Mouse (Mus musculus): Measurements from ENCODE around the gene Zfp146.

DNA sequence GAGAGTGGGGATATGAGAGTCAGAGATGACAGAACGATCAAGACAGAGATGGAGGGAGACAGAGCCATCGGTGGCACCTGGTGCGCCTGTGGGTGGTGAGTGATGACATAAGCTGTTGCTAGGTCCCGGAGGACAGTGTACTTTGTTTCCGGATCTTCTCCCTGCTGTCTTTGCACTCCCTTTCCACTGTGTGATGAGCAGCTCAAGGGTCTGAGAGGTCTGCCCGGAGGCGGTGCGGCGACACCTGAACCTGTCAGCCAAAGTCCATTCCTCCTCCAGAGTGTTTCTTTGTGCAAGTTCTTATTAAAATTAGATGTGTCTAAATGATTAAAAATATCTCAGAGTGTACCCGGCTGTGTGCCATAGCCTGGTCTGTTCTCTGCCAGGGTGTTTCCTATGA, 32.7 kb downstream of the Zfp146 start:
- TF ChIP-seq MAFK (IDR thresholded peaks at IDR 0.05; ENCODE audit: insufficient read depth, low read depth, low read length), result no peak
- TF ChIP-seq ZNF384 (IDR thresholded peaks at IDR 0.05; ENCODE audit: low read depth, low read length), result no peak
- no peak for TF ChIP-seq HCFC1 (IDR thresholded peaks at IDR 0.05; ENCODE audit: borderline replicate concordance, insufficient read depth, low read length)
